Mouse (Mus musculus) thymus, postnatal 0 days (tissue): ENCODE measurements around the gene Abhd16a. TPM values are rescaled to one million over a fixed set of nuclear protein-coding genes. Genes with fewer than 3 reads are reported as not detected.
A peak's percentile ranks its signal among the peaks of the same experiment; 100 is the strongest.
"Not testable (repeated sequence)": the region's sequence is repeated elsewhere in the genome, so short reads cannot be mapped to it uniquely, and the experiment has no call there.

Experiments
- DNase-seq: peaks from one replicate; pipeline ENCODE4 v3.0.0-alpha.2; 2015; ENCODE audit warnings: low spot score
- polyA plus RNA-seq: library from polyadenylated mRNA; unstranded; fragments of >200 nt; fragmentation: Nextera tagmentation; extraction: Ambion mirVana; gene quantifications from 2 replicates; pipeline ENCODE4 v1.2.1, GENCODE M21; 2015

Abhd16a gene
- polyA plus RNA-seq, 1 experiment from 2014 or later = 90.6 TPM

DNA sequence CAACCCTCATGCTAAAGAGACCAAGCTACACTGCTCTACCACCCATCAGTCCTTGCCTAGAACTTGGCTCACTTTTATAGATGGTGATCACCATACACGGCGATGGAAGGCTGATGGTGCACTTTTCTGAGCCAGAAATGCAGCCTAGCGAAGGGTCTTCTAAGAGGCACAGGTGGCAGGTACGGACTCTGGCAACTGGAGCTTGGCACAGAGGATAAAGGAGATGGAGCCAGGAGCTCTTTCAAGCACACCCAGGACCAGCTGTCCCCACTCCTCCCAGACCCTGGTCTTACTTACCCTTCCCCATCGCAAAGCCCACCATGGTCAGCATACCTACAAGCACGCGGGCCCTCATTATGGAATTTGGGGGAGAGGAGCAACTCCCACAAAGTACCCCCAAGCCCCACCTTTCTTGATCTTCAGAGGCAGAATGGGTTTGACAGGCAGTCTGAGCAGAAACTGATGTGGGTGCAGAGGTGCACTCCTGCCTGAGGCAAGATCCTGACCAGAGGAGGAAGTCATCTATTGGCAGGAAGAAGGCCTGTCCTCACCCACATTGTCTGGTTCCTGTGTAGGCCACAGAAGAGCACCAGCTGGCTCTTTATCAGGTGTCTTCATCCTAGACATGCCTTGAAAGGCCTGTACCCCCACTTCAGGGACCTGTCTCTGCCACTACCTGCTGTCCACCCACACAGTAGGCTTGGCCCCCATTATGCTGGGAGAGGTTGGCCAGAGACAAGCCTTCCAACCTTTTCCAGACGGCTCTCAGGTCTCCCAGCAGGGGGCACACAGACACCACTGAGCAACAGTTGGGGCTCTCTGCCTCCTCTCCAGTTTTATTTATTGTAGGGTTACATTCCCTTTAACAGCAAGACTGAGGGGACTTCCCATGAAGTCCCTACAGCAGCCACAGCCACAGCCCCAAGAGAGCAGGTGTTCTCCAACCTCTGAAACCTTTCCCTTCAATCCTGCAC lies 26.3 kb downstream of the Abhd16a start, which contains the start of gene Ly6g5b:
TSS of gene Ly6g5b (minus strand) at position 383 of the 974 bp plus-strand sequence.
- DNase-seq = peak; percentile 38

DNA sequence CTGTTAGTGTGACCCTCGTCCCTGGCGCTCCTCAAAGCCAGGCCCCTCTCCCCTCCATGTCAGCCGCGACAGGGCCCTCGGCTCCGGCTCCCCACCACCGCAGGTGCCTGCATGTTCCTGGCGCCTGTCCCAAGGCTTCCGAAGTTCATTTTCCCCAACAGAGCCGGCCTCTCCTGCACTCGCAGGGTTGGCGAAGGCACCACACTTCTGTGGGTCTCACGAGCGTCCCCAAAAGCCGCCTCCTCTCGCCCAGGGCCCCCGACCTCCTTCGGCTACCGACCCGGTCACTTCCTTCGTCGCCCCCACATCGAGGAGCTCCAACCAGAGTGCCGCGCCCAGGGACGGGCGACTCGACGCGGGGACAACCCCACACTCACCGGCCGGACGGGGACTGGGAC lies 31.7 kb downstream of the Abhd16a start:
- no peak for DNase-seq

DNA sequence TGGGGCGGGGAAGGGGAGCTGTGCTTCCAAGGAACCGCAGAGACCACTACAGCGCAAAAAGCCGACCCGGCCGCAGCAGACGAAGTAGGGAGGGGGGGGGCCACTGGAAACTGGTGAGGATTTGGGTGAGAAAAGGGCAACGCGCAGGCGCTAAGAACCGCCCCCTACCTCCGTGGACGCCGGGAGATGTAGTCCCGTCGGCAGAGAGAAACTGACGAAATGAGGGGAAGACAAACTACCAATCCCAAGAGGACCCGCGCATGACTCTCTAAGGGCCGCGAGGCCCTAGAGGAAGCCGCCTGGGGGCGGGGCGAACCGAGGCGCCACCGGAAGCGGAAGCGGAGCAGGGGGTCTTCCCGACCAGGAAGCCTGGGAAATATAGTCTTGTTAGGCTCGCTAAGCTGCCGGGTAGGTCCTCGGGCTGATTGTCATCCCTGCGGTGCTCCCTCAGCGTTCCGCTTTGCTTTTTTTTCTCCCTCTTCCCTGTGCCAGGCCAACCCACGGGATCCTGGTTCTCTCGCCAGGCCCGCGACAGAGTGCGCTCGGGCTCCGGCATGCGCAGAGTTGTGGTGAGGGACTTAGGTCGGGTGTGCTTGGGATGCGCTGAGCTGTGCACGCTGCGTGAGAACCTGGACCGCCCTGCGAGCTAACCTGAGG lies 32.2 kb downstream of the Abhd16a start, which contains the start of gene Gpank1:
TSS of gene Gpank1 (plus strand) at position 313 of the 657 bp plus-strand sequence.
- DNase-seq = peak; percentile 99

DNA sequence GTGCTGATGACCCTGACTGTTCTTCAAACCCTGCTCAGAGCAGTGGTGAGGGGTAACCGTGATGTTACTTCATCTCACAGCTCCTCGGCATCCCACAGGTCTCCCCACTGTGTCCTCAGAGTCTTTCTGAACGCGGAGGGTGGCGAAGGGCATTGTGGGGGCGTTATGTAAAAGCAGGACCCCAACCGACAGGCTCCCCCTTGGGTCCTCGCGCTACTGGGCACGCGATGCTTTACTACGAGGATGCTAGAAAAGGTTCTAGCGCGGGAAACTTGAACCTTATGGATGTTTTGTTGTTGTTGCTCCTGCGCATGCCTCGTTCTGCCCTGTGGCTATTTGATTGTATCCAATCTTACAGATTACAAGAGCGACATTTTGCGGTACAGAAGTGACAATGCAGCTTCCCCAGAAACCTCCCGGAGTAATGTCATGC lies 32.8 kb downstream of the Abhd16a start, which contains the start of gene Csnk2b:
TSS of gene Csnk2b (minus strand) at position 183 of the 433 bp plus-strand sequence.
- peak; percentile 68 for DNase-seq

DNA sequence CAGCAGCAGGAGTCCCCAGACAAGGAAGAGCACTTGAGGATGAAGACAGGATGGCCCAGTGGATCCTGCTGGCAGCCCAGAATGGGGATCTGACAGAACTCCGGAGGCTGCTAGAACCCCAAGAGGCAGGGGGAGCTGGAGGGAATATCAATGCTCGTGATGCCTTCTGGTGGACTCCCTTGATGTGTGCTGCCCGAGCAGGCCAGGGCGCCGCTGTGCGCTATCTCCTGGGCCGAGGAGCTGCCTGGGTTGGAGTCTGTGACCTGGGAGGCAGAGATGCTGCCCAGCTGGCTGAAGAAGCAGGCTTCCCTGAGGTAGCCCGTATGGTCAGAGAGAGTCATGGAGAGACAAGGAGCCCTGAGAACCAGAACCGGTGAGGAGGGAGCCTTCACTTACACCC lies 34.2 kb downstream of the Abhd16a start:
- not testable (repeated sequence) for DNase-seq

DNA sequence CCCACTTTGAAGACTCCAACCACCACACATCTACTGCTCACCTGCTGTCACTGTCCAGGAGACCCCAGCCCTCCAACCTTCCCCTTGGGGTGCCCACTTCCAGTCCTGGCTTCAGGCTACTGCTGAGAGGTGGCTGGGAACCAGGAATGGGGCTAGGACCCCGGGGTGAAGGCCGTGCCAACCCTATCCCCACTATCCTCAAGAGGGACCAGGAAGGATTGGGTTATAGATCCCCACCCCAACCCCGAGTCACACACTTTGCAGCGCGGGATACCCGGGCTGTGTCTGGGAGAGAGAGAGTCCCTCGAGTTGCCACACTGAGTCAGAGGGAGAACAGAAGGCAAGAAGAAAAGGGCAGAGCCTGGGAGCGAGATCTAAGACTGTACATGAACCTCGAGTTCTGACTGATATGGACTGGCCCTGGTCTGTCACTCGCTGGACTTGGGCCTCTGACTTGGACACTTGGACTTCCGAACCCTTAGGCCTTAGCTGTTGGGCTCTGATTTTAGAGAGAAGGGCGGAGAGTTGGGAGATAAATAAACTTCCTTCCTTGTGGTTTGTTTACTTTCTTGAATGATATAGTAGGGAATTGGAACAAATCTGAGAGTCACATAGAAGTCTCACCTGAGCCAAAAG lies 35.3 kb downstream of the Abhd16a start:
- not testable (repeated sequence) for DNase-seq

DNA sequence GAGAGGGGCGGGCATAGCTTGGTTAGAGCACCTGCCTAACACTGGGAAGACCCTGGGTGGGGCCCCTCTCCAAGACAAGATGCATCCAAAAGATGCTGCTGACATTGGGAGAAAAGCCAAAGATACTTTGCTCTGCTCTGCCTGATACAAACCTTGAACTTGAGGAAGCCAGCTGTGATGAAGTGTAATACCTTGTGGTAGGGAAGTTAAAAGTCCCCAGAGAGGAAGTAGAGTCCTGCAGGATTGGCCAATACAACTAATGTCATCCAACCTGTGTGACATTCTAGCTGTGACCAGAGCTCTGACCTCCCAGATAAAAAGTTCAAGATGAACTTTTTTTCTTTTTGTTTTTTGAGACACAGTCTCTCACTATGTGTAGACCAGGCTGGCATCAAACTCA lies 36.0 kb downstream of the Abhd16a start:
- DNase-seq = no peak

DNA sequence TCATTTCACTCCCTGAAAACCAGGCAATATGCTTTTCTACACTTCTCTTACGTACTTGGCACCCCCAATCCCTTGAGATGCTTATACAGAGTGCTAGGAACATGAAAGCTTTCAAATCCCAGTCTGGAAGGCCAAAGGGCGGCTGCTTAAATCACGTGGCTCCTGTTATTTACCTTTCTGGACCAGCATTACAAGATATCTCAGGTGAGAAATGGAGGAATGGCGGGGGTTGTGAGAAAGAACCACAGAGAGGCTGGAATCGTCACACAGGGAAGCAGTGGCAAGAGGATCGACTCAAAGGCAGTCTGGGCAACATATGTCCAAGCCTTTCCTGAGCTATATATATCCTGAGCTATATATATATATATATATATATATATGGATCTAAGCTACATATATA lies 36.5 kb downstream of the Abhd16a start:
- no peak for DNase-seq

DNA sequence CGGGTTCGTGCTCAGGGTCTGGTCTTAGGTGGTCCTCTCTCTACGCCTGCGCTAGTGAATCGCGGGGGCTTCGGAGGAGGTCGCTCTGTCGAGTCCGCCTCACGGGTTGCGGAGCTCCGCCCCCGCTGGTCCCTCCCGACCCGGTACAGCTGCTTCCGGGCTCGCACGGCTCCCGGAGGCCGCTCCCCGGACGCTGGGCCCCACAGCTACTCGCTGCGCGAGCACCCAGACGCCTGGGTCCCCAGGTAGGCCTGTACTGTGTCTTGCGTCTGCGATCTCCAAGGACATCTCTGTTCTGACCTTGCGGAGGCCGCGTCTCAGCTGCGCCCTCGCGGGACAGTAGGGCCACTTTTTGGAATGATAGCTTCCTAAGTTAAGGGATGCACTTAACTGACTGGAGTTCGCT lies 37.1 kb downstream of the Abhd16a start, which contains the start of gene D17H6S53E:
TSS of gene D17H6S53E (plus strand) at position 168 of the 406 bp plus-strand sequence.
- peak; percentile 90 for DNase-seq

DNA sequence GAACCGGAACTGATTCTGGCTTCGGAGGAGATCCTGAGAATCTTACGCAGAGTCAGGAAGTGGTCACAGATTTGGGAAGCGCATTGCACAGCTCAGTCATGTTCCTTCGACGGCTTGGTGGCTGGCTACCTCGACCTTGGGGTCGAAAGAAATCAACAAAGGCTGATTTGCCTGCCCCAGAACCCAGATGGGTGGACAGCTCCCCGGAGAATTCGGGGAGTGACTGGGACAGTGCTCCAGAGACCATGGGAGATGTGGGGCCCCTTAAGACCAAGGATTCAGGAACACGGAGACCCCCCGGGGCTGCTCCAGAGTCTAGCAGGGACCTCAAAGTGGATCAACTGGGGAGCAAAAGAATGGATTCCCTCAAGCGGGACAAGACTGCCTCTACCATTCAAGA lies 38.0 kb downstream of the Abhd16a start:
- DNase-seq = no peak

DNA sequence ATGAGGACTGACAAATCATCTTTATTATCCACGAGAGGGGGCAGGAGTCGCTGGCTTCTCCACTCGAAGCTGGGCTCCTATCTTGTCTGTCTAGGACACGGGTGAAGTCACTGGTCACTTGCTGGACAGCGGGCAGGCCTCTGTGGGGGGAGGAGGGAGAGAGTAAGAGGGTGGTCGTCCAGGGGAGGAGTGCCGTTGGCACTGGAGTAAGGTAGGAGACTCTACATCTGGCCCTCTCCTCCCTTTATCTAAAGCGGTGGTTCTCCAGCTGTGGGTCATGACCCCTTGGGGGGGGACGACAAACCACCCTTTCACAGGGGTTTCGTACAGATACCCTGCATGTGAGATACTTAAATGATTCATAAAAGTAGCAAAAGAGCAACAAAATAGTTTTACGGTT lies 39.9 kb downstream of the Abhd16a start:
- DNase-seq = no peak

DNA sequence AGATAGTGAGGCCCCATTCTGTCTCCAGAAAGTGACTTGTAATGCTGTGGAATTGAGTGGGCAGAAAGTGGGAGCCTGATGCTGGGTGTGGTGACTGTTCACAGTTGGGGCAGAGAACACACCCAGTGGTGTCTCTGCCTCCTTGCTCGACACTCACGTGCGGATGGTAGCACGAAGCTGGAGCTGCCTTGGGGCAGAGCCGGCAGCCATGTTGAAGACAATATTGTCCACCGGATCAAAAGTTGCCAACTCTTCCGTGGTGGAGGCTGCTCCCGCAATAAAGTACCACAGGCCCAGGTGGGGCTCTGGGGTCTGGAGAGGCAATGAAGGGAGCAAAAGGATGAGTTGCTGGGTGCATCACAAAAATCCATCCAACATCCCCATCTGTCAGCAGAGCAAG lies 42.0 kb downstream of the Abhd16a start:
- DNase-seq = no peak

DNA sequence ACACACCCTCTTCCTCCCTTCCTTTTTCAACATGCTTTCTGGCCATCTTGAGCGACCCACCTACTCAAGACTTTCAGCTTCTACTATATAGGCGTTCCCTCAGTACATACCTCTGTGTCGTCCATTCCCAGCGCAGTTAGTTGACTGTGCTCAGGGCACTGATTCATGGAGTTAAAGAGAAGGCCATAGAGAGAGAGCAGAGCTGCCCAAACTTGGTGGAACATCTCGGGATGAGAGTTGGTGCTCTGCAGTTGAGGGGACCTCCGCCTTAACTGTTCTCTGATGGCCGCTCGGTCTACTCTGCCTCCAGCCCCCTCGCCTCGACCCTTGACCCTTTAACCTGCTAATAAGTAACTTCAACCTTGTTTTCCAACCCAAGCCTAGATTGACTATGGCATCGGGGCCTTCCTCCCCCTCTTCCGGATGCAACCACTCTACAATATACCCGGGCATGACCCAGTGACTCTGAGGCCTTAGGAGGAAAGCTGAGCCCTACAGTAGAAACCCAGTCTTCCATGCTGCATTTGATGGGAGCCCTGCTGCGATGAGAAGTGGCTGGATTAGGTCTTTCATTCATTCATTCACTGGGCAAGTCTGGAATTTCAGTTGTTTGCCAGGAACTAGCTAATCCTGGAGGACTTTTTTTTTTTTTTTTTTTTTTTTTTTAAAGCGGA lies 42.6 kb downstream of the Abhd16a start, which contains the start of gene Apom:
TSS of gene Apom (minus strand) at position 551 of the 674 bp plus-strand sequence.
- DNase-seq = no peak

DNA sequence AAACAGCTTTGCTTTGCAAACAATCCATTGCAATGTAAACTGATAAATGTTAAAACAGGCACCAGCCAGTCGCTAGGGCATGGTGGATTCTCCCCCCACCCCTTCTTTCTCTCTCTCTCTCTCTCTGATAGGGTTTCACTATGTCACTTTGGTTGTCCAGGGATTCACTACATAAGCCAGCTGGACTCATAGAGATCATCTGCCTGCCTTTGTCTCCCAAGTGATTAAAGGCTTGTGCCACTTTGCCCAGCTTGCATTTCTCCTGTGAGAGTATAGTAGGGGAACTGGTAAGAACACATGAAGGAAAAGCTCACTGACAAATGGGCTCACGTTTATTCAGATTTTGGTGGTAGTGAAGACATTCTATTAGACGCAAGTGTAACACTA lies 43.1 kb downstream of the Abhd16a start:
- DNase-seq = no peak

DNA sequence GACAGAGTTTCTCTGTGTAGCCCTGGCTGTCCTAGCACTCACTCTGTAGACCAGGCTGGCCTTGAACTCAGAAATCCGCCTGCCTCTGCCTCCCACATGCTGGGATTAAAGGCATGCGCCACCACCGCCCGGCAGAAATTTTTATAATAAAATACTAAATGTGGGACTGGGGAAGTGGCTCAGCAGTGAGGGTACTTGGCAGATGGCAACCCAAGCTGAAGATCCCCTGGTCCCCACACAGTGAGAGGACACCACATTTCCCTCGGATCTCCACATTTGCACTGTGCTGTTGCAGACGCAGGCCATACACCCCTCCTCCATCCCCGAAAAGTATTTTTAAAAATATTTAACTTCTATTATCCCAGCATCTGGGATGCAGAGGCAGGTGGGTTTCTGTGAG lies 44.5 kb downstream of the Abhd16a start:
- no peak for DNase-seq

DNA sequence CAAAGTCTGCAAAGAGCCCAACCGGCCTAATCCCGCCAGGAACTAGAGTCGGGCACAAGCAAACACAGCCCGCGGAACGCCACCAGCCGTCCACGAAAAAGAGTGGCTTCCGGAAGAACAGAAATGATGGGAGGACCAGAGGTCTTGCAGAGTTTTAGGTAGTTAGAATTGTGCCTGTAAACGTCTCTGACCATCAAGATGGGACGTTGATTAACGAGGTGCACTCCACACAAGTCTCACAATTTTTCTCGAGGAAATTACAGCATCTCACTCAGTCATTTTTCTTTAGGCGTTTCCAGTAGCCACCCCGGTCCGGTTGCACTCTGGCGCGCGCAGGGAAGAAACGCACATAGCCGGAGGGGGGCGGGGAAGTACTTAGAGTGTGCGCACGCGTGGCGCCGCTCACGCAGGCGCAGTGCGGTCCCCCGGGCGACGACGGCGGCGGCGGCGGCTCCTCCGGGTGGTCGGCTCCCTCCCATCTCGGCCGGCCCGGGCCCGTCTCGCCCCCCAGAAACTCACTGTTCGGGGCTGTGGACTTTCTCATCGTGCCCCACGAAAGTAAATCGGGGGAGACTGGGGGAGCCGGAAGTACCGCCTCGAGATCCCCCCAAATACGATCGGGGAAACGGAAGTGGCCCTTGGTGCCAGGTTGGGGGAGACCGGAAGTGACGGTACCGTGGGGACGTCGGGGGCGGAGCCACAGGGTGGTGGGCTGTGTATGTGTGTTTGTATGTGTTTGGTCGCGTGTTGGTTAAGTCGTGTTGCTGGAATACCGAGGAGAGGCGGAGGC lies 45.9 kb downstream of the Abhd16a start, which contains the start of gene Bag6:
TSS of gene Bag6 (plus strand) at position 378 of the 790 bp plus-strand sequence.
- peak; percentile 96 for DNase-seq

DNA sequence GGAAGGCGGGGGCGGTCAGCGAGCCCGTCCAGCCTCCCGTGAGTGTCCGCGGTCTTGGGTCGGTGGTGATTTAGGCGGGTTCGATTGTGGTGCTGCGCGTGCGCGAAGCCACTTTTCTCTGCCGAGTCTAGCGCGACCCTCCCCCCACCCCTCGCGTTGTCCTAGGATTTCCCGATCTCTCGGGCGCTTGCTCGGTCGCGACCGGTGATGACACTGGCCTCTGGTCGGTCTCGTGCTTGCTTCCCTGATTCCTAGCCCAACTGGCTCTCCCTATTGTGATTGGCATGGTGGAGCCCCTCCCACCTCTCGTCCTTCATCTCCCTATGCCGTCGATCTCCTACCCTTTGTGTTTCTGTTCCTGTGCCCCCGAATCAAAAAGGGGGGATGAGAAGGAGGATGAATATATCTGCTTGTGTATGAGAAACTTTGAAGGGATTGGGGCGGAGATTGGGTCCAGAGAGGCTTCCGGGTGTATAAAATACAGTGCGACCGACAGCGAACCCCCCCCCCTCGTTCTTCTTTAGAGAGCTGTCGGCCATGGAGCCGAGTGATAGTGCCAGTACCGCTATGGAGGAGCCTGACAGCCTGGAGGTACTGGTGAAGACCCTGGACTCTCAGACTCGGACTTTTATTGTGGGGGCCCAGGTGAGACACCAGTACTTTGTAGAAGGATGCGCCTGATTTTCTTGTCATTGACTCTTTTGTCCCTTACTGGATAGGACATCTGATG lies 46.7 kb downstream of the Abhd16a start:
- peak; percentile 38 for DNase-seq

DNA sequence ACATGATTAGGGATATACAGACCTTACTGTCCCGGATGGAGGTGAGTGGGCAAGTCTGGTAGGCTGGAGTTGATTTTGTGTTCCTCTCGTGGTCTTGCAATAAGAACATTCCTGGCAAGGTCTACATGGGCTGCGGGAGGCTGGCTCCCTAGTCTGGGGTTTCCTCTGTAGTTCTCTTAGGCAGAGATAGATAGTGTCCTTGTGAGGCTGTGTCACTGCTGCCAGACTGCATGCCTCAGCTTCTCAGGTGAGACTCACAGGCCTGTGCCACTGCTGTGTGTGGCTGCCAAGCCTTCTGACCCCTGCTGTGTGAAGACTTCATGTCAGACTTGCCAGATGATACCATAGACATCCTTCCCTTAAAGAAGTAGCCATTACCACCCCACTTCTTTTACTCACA lies 50.2 kb downstream of the Abhd16a start:
- DNase-seq = no peak

DNA sequence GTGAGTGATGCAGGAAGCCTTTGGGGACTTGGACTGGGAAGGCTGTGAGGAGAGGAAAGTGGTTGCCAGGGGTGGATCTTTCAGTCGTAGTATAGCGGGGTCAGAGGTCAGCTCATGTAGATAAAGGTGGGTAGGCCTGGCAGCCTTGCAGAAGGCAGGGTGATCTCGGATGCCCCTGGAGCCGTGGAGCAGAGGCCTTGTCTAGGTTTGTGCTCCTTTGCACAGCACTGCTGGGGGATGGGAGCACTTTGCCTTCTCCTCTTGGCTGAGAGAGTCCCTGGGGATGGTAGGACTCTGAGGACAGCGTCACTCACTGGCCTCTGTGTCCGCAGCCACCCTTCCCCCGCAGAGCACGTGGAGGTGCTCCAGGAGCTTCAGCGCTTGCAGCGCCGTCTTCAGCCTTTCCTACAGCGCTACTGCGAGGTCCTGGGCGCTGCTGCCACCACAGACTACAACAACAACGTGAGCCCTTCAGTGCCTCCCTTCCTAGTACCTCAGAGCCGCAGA lies 51.5 kb downstream of the Abhd16a start:
- DNase-seq = no peak
